Mouse (Mus musculus) stomach, embryonic 14.5 days (tissue): ENCODE measurements around the gene Zscan22. TPM values are rescaled to one million over a fixed set of nuclear protein-coding genes. Genes with fewer than 3 reads are reported as not detected.
"Not testable (repeated sequence)": the region's sequence is repeated elsewhere in the genome, so short reads cannot be mapped to it uniquely, and the experiment has no call there.

Experiments
- ATAC-seq: fragments of 200-750 bp; cut with Nextera tagmentation; 2 replicates; pipeline ENCODE4 v1.8.0; 2017; ENCODE audit warnings: low read depth, moderate TSS enrichment; ENCODE audit not compliant: insufficient number of reproducible peaks, insufficient read depth, low FRiP score
- H3K27ac ChIP-seq: fragments of 300-500 bp; sonication (generic); 2 replicates; pipeline ENCODE4 v1.5.1; 2014; ENCODE audit warnings: mild to moderate bottlenecking, low read length, moderate library complexity, mixed read lengths
- H3K27me3 ChIP-seq: fragments of 300-500 bp; sonication (generic); 2 replicates; pipeline ENCODE4 v1.6.1; 2014; ENCODE audit warnings: low read length, control low read depth, mixed read lengths; ENCODE audit not compliant: control insufficient read depth, insufficient read depth
- H3K36me3 ChIP-seq: fragments of 300-500 bp; sonication (generic); 2 replicates; pipeline ENCODE4 v1.6.1; 2014; ENCODE audit warnings: mild to moderate bottlenecking, control low read depth, low read length, moderate library complexity, mixed read lengths; ENCODE audit not compliant: control insufficient read depth, insufficient read depth
- H3K4me1 ChIP-seq: fragments of 300-500 bp; sonication (generic); 2 replicates; pipeline ENCODE4 v1.6.1; 2014; ENCODE audit warnings: low read length, control low read depth, mixed read lengths; ENCODE audit not compliant: control insufficient read depth, insufficient read depth
- H3K4me2 ChIP-seq: fragments of 300-500 bp; sonication (generic); replicated peaks from 2 replicates; pipeline ENCODE4 v1.6.1; 2014; ENCODE audit warnings: low read depth, low read length, control low read depth
- H3K4me3 ChIP-seq: fragments of 300-500 bp; sonication (generic); 2 replicates; pipeline ENCODE4 v1.5.1; 2014; ENCODE audit warnings: low read depth, low read length, control low read depth
- H3K9ac ChIP-seq: fragments of 300-500 bp; sonication (generic); replicated peaks from 2 replicates; pipeline ENCODE4 v1.6.1; 2014; ENCODE audit warnings: low read depth, mild to moderate bottlenecking, control low read depth, low read length, moderate library complexity, mixed read lengths
- H3K9me3 ChIP-seq: fragments of 300-500 bp; sonication (generic); 2 replicates; pipeline ENCODE4 v1.6.1; 2016; ENCODE audit warnings: low read depth, low read length, control low read depth; ENCODE audit not compliant: control insufficient read depth
- WGBS: fragments of 180-500 bp; shearing (Covaris S2); extraction: QIAGEN DNeasy Blood & Tissue Kit; methylation state at CpG from one replicate; pipeline ENCODE4 v1.1.7; 2014; 5-methylcytosine and 5-hydroxymethylcytosine counted together
- polyA plus RNA-seq: library from polyadenylated mRNA; unstranded; fragments of >200 nt; fragmentation: Nextera tagmentation; extraction: Ambion mirVana; gene quantifications from 2 replicates; pipeline ENCODE4 v1.2.1, GENCODE M21; 2014

The Zscan22 gene
- polyA plus RNA-seq, 1 experiment from 2014 or later, result 23.0 TPM

- peak within 1 kb of the TSS; percentile 89 for H3K9ac ChIP-seq
- H3K27ac ChIP-seq, result peak within 1 kb of the TSS; percentile 97
- H3K27me3 ChIP-seq, result no peaks in the 10 kb centered on the region
- peak; percentile 98 for ATAC-seq
- H3K4me1 ChIP-seq, result peaks cover 11% of the 10 kb centered on the region
- H3K9me3 ChIP-seq, result no peaks in the 10 kb centered on the region
- WGBS, result under 1% methylated on average over 55 of the region's 55 CpGs
- peak within 1 kb of the TSS; percentile 87 for H3K4me3 ChIP-seq
- H3K4me2 ChIP-seq, result peak within 1 kb of the TSS; percentile 93
- H3K36me3 ChIP-seq, result peaks cover 40% of the 10 kb centered on the region
Observed at GRCm38 (mm10) chr7:12921705-12922465, 24.3 kb downstream of the Zscan22 start, which contains the start of gene Rps5. Rps5 (plus strand) TSS chr7:12922290.

- peaks cover 40% of the 10 kb centered on the region for H3K36me3 ChIP-seq
- peaks cover 11% of the 10 kb centered on the region for H3K4me1 ChIP-seq
- peak overlapping the region; percentile 87 for H3K4me3 ChIP-seq
- no peak for ATAC-seq
- peak overlapping the region; percentile 89 for H3K9ac ChIP-seq
- no peaks in the 10 kb centered on the region for H3K27me3 ChIP-seq
- H3K9me3 ChIP-seq, result no peaks in the 10 kb centered on the region
- 4% methylated on average over 8 of the region's 8 CpGs for WGBS
- peak overlapping the region; percentile 93 for H3K4me2 ChIP-seq
- peak overlapping the region; percentile 11; the same call in 1 of the 2 replicates for H3K27ac ChIP-seq
Observed at GRCm38 (mm10) chr7:12922729-12923128, 25.1 kb downstream of the Zscan22 start.

GRCm38 (mm10) chr7:12926316-12926715, 28.7 kb downstream of the Zscan22 start:
- WGBS, result 83% methylated on average over 7 of the region's 7 CpGs
- no peak for ATAC-seq
- H3K27ac ChIP-seq, result no peak overlapping the region

DNA sequence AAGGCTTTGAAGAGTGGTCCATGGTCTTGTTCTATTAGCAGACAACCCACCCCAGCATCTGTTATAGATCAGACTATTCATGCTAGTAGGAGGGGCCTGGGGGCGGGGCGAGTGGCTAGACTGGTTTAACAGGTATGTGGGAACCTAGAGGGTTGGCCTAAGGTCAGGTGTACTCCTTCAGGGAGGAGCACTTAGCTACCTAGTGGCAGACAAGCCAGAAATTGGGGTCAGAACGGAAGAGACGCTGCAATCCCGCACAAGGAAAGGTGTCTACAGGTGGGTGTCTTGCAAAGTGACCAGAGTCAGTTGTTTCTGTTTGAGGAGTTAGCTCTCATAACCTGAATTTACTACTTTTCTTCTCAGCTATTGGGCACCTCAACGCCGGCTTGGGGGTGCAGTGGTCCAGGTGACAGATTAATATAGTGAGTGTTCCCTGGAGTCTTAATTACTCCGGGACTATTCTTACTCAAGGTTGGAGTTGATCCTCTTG, 29.6 kb downstream of the Zscan22 start, which contains the start of gene Rnf225:
Rnf225 (plus strand) TSS at position 226 of the 490 bp plus-strand sequence.
- Histone ChIP-seq H3K27ac (no peak within 1 kb of the TSS), H3K9me3 (no peaks in the 10 kb centered on the region), H3K4me3 (peak within 1 kb of the TSS; percentile 31), H3K9ac (peak within 1 kb of the TSS; percentile 40), H3K36me3 (peaks cover 40% of the 10 kb centered on the region), H3K4me1 (peaks cover 16% of the 10 kb centered on the region), H3K4me2 (peak within 1 kb of the TSS; percentile 72), H3K27me3 (no peaks in the 10 kb centered on the region)
- peak; percentile 82 for ATAC-seq
- 21% methylated on average over 8 of the region's 8 CpGs for WGBS

More at GRCm38 (mm10) chr7:12926316-12926715, 28.7 kb downstream of the Zscan22 start:
- H3K4me3 ChIP-seq, result no peak overlapping the region
- H3K4me2 ChIP-seq, result no peak overlapping the region
- H3K36me3 ChIP-seq, result peaks cover 40% of the 10 kb centered on the region
- no peaks in the 10 kb centered on the region for H3K27me3 ChIP-seq
- H3K9ac ChIP-seq, result no peak overlapping the region
- peaks cover 16% of the 10 kb centered on the region for H3K4me1 ChIP-seq
- no peaks in the 10 kb centered on the region for H3K9me3 ChIP-seq

- Histone ChIP-seq H3K27me3 (no peaks in the 10 kb centered on the region), H3K4me1 (peaks cover 15% of the 10 kb centered on the region), H3K9me3 (no peaks in the 10 kb centered on the region), H3K4me2 (peak overlapping the region; percentile 72), H3K9ac (peak overlapping the region; percentile 40), H3K27ac (no peak overlapping the region), H3K36me3 (peaks cover 40% of the 10 kb centered on the region), H3K4me3 (peak overlapping the region; percentile 31)
- WGBS, result 4% methylated on average over 65 of the region's 65 CpGs
- peak; percentile 39; the same call in 1 of the 2 replicates for ATAC-seq
Observed at GRCm38 (mm10) chr7:12927693-12928589, 30.3 kb downstream of the Zscan22 start.

DNA sequence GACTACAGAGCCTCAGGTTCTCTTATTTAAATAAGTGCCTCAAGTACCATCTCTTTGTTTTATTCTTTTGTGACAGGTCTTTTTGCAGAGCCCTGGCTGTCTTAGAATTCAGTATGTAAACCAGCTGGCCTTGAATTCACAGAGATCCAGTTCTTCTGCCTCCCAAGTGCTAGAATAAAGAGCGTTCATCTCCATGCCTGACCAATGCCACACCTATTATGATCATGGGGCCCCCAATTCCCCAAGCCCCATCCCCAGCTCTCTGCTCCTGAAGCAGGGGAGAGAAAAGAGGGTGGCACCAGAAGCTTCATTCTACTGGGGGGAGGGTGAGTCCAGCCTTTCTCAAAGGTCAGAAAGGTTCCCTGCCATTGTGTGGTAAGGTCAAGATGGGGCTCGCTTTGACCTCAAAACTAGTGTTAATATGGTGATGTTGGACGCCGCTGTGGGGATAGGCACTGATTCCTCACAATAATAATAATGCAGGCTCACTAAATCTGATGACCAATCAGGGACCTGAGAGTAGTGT, 36.1 kb downstream of the Zscan22 start:
- no peaks in the 10 kb centered on the region for H3K27me3 ChIP-seq
- 74% methylated on average over 4 of the region's 4 CpGs for WGBS
- no peaks in the 10 kb centered on the region for H3K36me3 ChIP-seq
- H3K4me1 ChIP-seq, result no peaks in the 10 kb centered on the region
- H3K9ac ChIP-seq, result no peak overlapping the region
- no peaks in the 10 kb centered on the region for H3K9me3 ChIP-seq
- H3K4me2 ChIP-seq, result no peak overlapping the region
- no peak overlapping the region for H3K4me3 ChIP-seq
- ATAC-seq, result no peak
- H3K27ac ChIP-seq, result no peak overlapping the region

GRCm38 (mm10) chr7:12934808-12935207, 37.2 kb downstream of the Zscan22 start:
- H3K27me3 ChIP-seq, result no peaks in the 10 kb centered on the region
- WGBS, result 65% methylated on average over 3 of the region's 3 CpGs

GRCm38 (mm10) chr7:12937254-12937803, 39.7 kb downstream of the Zscan22 start:
- 92% methylated on average over 3 of the region's 4 CpGs for WGBS
- H3K9me3 ChIP-seq, H3K27ac ChIP-seq, H3K9ac ChIP-seq, H3K4me1 ChIP-seq, H3K4me2 ChIP-seq, ATAC-seq, H3K4me3 ChIP-seq, H3K27me3 ChIP-seq, H3K36me3 ChIP-seq: not testable (repeated sequence)

More at GRCm38 (mm10) chr7:12934808-12935207, 37.2 kb downstream of the Zscan22 start:
- Histone ChIP-seq H3K4me3 (no peak overlapping the region), H3K9ac (no peak overlapping the region), H3K4me1 (no peaks in the 10 kb centered on the region), H3K9me3 (no peaks in the 10 kb centered on the region), H3K4me2 (no peak overlapping the region), H3K36me3 (no peaks in the 10 kb centered on the region), H3K27ac (no peak overlapping the region)
- no peak for ATAC-seq
